Mouse (Mus musculus) embryo, embryonic 10.5 days (tissue): ENCODE data around the gene Nos1ap.
A peak's percentile ranks its signal among the peaks of the same experiment; 100 is the strongest.

Source experiments
- DNase-seq: peaks from one replicate; pipeline ENCODE4 v3.0.0-alpha.2; 2015; ENCODE audit warnings: low spot score

The Nos1ap gene

DNA sequence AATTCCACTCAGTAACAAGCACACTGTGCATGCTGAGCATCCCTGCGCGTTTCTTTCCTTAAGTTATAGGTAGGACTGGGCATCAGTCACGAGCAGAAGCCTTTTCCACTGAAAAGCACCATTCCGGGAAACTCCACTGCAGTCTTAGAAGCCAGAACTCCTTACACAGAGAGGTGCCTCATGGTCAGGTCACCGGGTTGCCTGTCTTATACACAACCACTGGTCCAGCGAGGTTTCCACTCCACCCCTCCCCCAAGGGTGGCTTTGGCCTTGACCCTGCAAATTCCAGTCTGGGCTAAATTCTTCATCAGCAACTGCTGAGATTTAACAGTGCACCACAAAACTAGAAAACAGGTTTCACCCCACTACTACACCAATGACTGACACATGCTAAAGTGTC lies 1.3 kb downstream of the Nos1ap start:
- DNase-seq = peak; percentile 65

DNA sequence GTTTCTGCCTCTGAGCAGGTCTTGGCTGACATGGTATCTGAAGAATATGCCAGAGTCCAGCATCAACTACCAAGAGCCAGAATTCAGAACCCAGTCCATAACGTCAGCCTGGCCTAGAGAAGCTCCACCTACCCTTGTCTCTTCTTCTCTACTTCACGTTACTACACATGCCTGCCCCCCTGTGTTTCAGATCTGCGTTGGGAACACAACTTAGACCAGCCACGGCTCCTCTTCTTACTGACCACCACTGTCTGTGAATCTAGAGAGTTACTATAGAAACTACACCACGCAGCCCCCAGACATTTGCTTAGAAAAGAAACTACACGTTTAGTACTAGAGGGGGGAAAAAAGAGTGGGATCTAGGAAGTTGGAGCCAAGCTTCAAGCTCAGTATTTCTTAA lies 2.9 kb downstream of the Nos1ap start:
- DNase-seq = no peak

DNA sequence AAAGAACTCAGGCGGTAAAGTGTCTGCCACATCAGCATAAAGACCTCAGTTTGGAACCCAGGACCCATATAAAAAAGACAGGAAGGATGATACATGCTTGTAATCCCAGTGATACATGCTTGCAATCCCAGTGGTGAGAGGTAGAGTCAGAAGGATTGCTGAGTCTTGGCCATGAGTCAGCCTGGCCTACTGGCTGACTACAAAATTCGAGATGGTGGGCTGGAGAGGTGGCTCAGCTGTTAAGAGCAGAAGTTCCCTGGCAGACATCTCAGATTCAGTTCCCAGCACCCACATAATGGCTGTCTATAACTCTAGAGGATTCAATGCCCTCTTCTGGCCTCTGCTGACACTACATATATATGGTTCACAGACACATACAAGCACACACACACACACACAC lies 5.7 kb downstream of the Nos1ap start:
- DNase-seq = no peak

DNA sequence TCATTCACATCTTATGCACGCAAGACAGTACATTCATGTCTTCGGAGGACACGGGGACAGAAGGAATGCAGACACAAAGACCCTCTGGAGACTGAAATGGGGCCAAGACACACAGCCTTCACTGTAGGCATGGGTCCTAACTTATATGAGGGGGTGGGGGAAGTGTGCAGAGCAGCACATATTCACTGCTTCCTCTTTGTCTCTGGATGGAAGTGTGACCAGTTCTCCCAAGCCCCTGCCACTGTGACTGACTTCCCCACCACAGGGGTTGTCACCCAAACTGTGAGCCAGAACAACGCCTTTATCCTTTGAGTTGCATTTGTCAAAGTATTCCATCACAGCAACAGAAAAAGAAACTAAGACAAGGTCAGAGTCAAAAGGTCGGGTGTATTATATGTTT lies 7.3 kb downstream of the Nos1ap start:
- DNase-seq = no peak

GRCm38 (mm10) chr1:170580485-170581110 lies 9.1 kb downstream of the Nos1ap start:
- no peak for DNase-seq

GRCm38 (mm10) chr1:170579476-170579875 lies 10.2 kb downstream of the Nos1ap start:
- DNase-seq = no peak

DNA sequence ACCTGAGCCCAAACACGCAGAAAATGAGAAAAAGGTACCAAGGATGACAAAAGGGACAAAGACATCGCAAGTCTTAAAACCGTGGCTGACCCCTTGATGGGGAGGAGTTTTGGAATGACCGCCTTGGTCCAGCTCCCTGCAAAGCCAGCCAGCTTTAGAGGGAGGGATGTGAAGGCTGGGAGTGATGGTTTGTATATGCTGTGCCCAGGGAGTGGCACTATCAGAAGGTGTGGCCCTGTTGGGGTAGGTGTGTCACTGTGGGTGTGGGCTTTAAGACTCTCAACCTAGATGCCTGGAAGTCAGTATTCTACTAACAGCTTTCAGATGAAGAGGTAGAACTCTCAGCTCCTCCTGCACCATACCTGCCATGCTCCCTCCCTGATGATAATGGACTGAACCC lies 10.6 kb downstream of the Nos1ap start:
- no peak for DNase-seq

DNA sequence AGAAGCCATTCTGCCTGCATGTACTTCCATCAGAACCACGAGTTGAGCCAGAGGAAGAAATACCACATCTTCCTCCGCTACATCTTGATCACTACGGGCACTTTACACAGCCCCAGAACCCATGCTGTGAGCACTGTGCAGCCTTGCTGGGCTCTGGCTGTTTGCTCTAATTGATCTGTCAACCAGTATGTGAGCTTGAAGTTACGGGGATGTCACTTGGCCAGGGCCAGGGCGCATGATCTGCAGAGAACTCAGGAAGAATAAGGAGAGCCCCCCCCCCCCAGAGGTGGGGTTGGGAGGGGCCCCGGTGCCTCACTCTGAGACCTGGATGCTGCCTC lies 13.0 kb downstream of the Nos1ap start:
- peak; percentile 32 for DNase-seq

DNA sequence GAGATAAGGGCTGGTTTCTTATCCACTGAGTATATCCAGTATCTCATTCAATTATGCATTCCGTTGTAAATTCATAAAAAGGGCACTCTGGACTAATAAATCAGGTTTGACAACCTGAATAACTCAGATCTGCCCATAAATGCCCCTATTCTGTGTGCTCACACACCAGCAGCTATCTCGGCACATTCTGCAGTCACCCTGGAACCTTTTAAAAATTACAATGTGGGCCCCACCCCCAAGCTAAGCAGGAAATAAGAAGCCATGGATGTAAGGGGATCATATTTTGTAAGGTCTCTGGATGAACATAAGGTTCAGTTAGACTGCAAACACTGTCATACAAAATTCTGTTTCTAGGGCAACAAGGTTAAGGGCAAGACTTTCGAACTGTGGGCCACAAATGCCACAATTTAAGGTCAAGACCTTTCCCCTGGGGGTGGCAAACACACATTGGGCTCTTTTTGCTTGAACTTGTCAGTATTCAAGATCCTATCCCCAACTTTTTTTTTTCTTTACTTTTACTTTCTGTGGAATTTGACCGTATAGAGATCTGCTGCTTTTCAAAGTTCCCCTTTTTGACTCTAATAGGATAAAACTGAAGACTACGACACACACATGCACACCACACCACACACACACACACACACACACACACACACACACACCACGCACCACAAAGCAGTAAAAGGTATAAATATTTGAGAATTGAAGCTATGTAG lies 13.5 kb downstream of the Nos1ap start:
- DNase-seq = peak; percentile 34

DNA sequence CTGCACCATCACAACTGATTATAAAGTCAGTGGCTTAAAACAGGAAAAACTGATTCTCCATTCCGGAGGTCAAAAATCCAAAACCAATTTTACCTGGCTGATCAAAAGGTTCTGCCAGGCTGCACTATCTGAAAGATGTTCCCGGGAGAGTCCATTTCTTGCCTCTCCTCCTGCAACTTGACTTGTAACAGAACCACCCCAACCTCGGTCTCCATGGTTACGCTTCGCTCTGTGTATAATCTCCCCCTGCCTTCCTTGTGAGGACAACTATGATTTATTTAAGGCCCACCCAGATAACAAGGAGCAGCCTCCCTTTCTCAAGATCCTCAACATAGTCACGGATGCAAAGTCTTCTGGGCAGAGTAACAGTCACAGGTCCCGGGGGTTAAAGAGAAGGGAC lies 16.5 kb downstream of the Nos1ap start:
- no peak for DNase-seq

DNA sequence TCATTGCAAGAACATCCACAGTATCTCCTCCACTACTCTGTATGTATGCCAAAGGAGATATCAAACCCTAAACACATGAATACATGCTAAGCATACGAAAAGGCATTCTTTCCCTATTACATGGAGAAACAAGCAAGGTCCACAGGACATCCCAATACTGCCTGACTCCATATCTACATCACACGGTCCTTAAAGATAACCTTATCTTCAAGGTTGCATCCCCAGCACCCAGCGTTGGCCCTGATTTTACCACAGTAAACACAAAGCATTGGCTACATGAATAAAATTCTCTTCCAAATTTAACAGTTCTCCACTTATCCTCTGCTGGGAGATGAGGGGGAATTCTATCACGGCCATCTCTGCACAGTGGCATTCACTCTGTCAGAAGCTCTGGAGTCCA lies 22.7 kb downstream of the Nos1ap start:
- DNase-seq = no peak

- DNase-seq = no peak
Observed at GRCm38 (mm10) chr1:170566538-170566937, 23.1 kb downstream of the Nos1ap start.

- DNase-seq = no peak
Observed at GRCm38 (mm10) chr1:170564926-170565325, 24.7 kb downstream of the Nos1ap start.

- no peak for DNase-seq
Observed at GRCm38 (mm10) chr1:170562431-170562830, 27.2 kb downstream of the Nos1ap start.

GRCm38 (mm10) chr1:170560768-170561167 lies 28.9 kb downstream of the Nos1ap start:
- no peak for DNase-seq

DNA sequence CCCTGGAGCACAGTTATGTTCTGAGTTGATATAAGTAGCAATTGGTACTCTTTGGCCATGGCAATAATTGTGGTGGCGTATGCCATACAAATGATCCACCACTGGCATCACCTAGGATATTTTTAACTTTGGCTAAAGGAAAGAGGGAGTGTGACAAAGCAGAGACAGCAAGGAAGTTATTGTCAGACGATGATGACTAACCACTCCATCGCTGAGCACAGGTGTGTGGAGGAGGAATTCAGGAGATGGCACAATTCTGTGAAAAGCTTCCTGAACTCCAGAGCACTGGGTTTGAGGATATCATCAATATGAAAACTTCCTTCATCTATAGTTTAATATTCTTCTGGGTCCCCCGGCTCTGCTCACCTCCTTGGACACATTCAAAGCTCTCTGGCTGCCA lies 31.7 kb downstream of the Nos1ap start:
- no peak for DNase-seq

DNA sequence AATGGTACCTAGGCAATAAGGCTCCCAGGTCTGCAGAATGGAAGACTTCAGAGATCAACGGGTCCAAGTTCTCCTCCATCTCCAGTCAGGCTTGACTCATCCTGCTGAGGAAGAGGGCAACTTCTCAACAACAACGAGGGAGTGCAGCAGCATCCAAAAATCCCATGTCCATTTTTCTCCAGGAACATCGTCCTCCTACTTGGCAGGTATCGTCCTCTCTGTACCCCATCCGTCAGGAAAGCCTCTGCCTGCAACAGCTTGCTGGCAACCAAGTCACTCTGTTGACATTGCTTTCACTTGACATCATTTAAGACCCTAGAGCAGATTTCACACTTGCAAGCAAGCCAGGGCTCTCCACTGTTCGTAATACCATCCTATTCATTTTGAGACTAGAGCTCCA lies 33.0 kb downstream of the Nos1ap start:
- no peak for DNase-seq

DNA sequence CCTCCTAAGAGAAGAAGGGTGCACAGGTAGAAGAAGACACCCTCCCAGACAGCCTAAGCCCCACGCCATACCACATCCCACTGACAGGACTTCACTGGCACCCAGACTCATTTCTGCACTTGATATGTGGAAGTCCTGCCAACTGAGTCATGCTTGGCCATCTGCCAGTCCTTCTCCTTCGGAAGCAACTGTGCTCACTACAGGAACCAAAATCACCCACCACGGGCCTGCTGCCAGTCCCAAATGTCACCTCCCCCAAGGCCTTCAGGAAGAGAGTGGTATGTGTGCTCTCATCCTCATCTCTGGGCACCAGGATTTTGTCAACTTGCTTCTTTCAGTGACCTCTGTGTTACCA lies 34.7 kb downstream of the Nos1ap start:
- DNase-seq = no peak

DNA sequence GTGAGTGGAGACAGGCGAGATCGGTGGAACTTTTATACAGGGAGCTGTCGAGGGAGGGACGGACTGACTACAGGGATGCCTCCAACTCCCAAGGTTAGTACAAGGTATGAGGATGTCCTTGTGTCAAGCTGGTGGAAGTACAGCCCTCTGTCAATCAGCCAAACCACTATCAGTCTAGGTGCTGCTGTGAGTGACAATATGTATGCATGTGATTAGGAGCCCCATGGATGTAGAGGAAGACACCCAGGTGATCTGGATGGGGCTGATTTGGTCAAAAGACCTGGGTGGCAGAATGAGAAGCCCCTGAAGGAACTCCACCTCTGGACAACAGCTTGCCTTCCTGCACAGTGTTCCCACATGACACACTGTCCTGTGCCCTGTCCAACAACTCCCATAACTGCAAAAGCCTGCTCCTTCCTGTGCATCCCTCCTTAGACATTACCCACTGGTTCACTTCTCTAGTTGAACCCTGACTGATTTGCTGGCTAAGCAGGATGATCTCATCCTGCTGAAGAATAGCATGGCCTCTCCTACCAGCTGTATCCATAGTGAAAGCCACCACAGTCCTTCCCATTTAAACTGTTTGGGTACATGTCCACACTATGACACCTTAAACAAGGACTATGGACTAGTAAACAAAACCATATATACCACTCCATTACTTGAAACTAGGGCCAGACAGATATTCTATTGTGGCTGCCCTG lies 35.3 kb downstream of the Nos1ap start:
- DNase-seq = no peak

- no peak for DNase-seq
Observed at GRCm38 (mm10) chr1:170550649-170551440, 38.8 kb downstream of the Nos1ap start.

- DNase-seq = no peak
Observed at GRCm38 (mm10) chr1:170549059-170549458, 40.6 kb downstream of the Nos1ap start.

- DNase-seq = no peak
Observed at GRCm38 (mm10) chr1:170548192-170548795, 41.4 kb downstream of the Nos1ap start.
